Mouse (Mus musculus) myocyte (in vitro differentiated cells): ENCODE data around the gene Nrip3.

Experiments
- CEBPB ChIP-seq: IDR thresholded peaks from 2 replicates; pipeline ENCODE4 v1.6.1; 2011; ENCODE audit warnings: mild to moderate bottlenecking, moderate library complexity; ENCODE audit not compliant: poor library complexity, insufficient read depth, severe bottlenecking
- E2F4 ChIP-seq: IDR thresholded peaks from one replicate; pipeline ENCODE4 v1.6.1; 2011; ENCODE audit warnings: mild to moderate bottlenecking, control low read depth, moderate library complexity; ENCODE audit not compliant: insufficient read depth
- TCF3 ChIP-seq: IDR thresholded peaks from one replicate; pipeline ENCODE4 v1.6.1; 2011; ENCODE audit warnings: low read depth, control low read depth; ENCODE audit not compliant: insufficient read length

GRCm38 (mm10) chr7:109783281-109783680, 1.5 kb upstream of the Nrip3 start:
- TF ChIP-seq E2F4 (no peak), TCF3 (no peak), CEBPB (no peak)
